Mouse (Mus musculus) central nervous system, embryonic 14 days (tissue): ENCODE results near the gene Ube2z. TPM values are rescaled to one million over a fixed set of nuclear protein-coding genes. Genes with fewer than 3 reads are reported as not detected.

ENCODE experiments used
- polyA plus RNA-seq: library from polyadenylated mRNA; depleted of rRNA; stranded (reverse); fragments of >200 nt; gene quantifications from 2 replicates; pipeline ENCODE4 v1.2.3, GENCODE M21; 2012; rRNA removed

The Ube2z gene
- polyA plus RNA-seq: 55.7 and 60.0 TPM in 2 replicates

DNA sequence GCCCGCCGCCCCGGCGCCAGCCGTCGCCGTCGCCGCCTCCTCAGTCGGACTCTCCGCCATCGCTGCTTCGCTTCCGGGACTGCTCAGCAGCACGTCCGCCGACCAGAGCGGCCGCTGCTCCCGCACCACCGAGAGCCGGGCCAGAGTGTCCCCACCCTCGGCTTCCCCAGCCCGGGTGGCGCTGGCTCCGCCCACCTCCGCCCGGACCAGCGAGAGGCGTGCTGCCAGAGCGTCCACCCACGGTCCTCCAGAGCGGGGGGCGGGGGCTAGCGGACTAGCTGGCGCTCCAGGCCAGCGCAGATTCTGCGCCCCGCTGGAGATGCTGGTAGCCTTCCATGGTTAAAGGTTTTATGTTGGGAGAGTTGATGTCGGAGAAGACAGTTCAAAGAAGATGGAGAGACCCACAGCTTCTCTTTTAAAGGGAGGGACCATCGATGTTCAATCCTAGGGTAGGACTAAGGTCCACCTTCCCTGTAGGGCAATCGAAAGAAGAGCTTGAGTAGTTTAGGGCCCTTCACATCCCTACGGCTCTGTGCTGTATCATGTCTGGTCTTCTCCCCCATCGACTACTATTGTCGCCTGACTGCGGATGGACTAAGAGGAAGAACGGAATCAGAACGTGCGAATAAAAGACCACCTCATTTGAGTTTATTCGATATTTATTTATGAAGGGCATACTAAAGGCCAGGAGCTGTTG is at the start of gene Ube2z:
Gene Ube2z, minus strand, starts transcription at position 174 of the 697 bp plus-strand sequence.

DNA sequence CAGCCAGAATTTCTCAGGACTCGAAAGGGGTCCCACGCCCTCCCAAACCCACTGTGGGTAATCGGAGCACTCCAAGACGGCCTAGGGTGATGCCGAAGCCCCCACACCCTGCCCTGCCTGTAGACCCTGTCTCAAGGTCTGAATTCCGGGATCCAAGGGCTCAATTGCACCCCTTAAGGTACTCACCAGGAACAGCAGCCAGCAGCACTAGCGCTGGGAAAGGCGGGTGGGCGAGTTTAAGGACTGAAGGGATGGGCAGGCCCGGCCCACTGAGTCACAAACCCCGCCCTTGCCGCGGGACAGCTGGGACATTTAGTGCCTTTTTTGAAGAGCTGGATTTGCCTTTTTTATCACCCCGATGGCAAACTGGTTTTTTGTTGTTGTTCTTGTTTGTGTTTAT is 46.6 kb upstream of the Ube2z start, which contains the start of gene Calcoco2:
Gene Calcoco2, minus strand, starts transcription at position 214 of the 400 bp plus-strand sequence.

DNA sequence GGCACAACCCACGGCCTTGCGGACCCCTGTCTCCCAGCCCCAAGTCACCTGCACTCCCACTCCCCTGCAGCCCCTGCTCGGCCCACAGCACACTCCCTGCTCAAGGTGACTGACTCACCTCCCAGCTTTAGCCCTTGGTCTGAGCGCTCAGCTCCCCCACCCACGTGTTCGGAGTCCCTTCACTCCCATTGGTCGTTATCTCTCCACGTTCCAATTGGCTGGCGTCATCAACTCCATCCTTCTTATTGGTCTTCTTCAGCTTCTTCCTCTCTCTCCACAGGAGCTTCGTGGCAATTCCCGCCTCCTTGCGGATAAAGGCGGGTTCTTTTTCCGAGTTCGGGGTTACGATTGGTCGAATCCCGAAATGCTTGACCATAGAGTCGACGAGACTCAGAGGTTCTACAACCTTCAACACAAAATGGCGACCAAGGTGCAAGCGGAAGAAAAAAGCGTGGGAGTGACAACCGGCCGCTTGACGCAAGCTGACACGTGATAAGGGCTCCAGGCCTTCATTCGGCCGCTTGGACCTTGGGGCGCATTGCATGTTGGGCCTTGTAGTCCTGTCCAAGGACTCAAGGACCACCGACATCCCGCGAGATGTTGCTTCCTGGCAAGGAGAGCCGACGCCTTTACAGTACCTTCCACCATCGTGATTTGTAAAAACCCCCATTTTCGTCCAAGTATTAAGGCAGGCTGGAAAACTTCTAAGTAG is 10.5 kb upstream of the Ube2z start, which contains the start of gene Atp5g1:
Gene Atp5g1, minus strand, starts transcription at position 162 of the 712 bp plus-strand sequence.

DNA sequence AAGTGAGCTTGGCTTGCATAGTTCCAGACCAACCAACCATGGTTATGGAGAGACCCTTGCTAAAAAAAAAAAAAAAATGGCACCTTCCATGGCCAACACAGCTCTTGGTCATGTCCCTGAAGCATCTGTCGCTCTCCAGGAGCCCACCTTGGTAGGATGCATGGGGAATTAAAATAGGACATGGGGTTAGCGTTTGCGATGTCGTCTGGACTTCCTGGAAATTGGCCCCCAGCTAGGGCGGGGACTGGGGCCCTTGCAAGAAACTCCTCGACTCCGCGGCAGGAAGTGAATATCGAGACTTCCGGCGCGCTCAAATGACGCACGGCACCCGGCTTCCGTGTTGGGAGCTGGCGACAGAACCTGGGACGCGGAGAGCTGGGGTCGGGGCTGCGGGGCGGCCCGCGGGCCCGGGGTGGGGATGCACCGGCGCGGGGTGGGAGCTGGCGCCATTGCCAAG is 30.6 kb downstream of the Ube2z start, which contains the start of gene Snf8:
Gene Snf8, plus strand, starts transcription at position 290 of the 457 bp plus-strand sequence.

DNA sequence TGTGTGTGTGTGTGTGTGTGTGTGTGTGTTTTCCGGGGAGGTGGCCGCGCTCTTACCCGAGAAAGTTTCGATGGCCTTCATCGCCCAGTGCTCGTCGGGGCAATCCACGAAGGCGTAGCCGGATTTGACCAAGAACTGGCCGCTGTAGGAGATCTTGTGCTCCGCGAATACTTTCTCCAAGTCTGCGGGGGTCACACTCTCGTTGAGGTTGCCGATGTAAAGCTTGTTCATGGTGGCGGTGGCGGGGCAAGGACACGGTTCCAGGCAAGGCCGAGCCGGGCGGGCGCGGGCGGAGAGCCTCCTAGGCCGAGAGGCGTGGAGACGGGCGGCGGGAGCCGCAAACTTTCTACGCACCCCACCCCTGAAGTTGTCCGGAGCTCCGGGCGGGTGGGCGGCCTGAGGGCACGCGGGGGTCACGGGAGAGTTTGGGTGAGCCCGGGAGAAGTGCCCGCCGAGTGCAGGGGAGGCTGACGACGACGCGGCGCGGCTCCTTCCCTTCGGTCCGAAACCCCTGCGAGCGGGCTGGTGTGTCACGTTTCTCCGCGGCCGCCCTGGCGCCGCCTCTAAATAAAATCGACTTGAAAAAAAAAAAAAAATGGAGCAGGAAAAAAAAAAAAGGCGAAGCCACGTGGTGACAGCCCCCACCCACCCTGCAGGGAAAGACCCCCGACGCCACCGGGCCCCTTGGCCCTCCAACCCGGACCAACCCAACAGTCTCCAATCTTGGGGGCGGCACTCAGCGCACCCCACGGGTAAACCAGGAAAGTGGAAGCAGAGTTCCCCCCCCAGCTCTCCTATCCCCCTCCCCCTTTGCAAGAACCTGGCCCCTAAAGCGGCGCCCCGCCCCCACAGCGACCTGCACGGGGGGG is 59.6 kb downstream of the Ube2z start, which contains the start of gene Igf2bp1:
Gene Igf2bp1, minus strand, starts transcription at position 538 of the 869 bp plus-strand sequence.

Other genes with a start within 250 kb of the Ube2z start
- 4.9 and 8.8 TPM in 2 replicates for gene Phospho1, start 240.9 kb downstream of the Ube2z start, polyA plus RNA-seq
- 2.8 and 5.2 TPM in 2 replicates for gene Gngt2, start 228.2 kb downstream of the Ube2z start, polyA plus RNA-seq
- 2.4 and 3.7 TPM in 2 replicates for gene Abi3, start 222.9 kb downstream of the Ube2z start, polyA plus RNA-seq
- not detected in 2 replicates for gene B4galnt2, start 150.5 kb downstream of the Ube2z start, polyA plus RNA-seq
- gene Igf2bp1, start 59.4 kb downstream of the Ube2z start, polyA plus RNA-seq: 12.6 and 15.4 TPM in 2 replicates
- gene Gip, start 40.8 kb downstream of the Ube2z start, polyA plus RNA-seq: not detected in 2 replicates
- gene Snf8, start 30.5 kb downstream of the Ube2z start, polyA plus RNA-seq: 57.4 and 65.3 TPM in 2 replicates
- 328 and 335 TPM in 2 replicates for gene Atp5g1, start 10.3 kb upstream of the Ube2z start, polyA plus RNA-seq
- gene Calcoco2, start 46.6 kb upstream of the Ube2z start, polyA plus RNA-seq: not detected in 2 replicates
- gene Ttll6, start 68.4 kb upstream of the Ube2z start, polyA plus RNA-seq: 0.75 and 0.84 TPM in 2 replicates
- gene Hoxb13, start 128.9 kb upstream of the Ube2z start, polyA plus RNA-seq: not detected in 2 replicates
- 0.43 and 15.4 TPM in 2 replicates for gene Hoxb9, start 206.1 kb upstream of the Ube2z start, polyA plus RNA-seq
- gene Hoxb8, start 216.5 kb upstream of the Ube2z start, polyA plus RNA-seq: 28.2 and 71.6 TPM in 2 replicates
- gene Hoxb7, start 221.2 kb upstream of the Ube2z start, polyA plus RNA-seq: 3.5 and 10.0 TPM in 2 replicates
- gene Hoxb6, start 227.1 kb upstream of the Ube2z start, polyA plus RNA-seq: 14.9 and 21.2 TPM in 2 replicates
- 24.3 and 32.8 TPM in 2 replicates for gene Hoxb5, start 237.9 kb upstream of the Ube2z start, polyA plus RNA-seq